Mouse (Mus musculus) hindbrain, embryonic 16.5 days (tissue): ENCODE measurements around the gene Prss57. TPM values are rescaled to one million over a fixed set of nuclear protein-coding genes. Genes with fewer than 3 reads are reported as not detected.

ENCODE experiments used
- polyA plus RNA-seq: library from polyadenylated mRNA; unstranded; fragments of >200 nt; fragmentation: Nextera tagmentation; extraction: Ambion mirVana; gene quantifications from 2 replicates; pipeline ENCODE4 v1.2.1, GENCODE M21; 2015

Gene Prss57
- polyA plus RNA-seq, 1 experiment from 2014 or later: not detected

Other genes with a start within 250 kb of the Prss57 start
- gene Mier2, start 235.8 kb downstream of the Prss57 start, polyA plus RNA-seq: 56.5 and 67.4 TPM in 2 replicates
- gene Theg, start 203.6 kb downstream of the Prss57 start, polyA plus RNA-seq: not detected in 2 replicates
- 0.62 and 0.70 TPM in 2 replicates for gene C2cd4c, start 176.9 kb downstream of the Prss57 start, polyA plus RNA-seq
- gene Shc2, start 153.0 kb downstream of the Prss57 start, polyA plus RNA-seq: 13.7 and 27.7 TPM in 2 replicates
- gene Odf3l2, start 145.2 kb downstream of the Prss57 start, polyA plus RNA-seq: 0.37 and 0.89 TPM in 2 replicates
- gene Madcam1, start 126.4 kb downstream of the Prss57 start, polyA plus RNA-seq: 0.99 and 1.5 TPM in 2 replicates
- 107 and 124 TPM in 2 replicates for gene Tpgs1, start 121.6 kb downstream of the Prss57 start, polyA plus RNA-seq
- gene Cdc34, start 108.8 kb downstream of the Prss57 start, polyA plus RNA-seq: 73.5 and 84.7 TPM in 2 replicates
- gene Gzmm, start 101.9 kb downstream of the Prss57 start, polyA plus RNA-seq: 1.7 TPM in 2 replicates
- 1,077 and 1,193 TPM in 2 replicates for gene Bsg, start 86.5 kb downstream of the Prss57 start, polyA plus RNA-seq
- 1.2 and 1.4 TPM in 2 replicates for gene Hcn2, start 74.3 kb downstream of the Prss57 start, polyA plus RNA-seq
- 37.1 and 50.6 TPM in 2 replicates for gene Polrmt, start 44.4 kb downstream of the Prss57 start, polyA plus RNA-seq
- gene Fgf22, start 35.9 kb downstream of the Prss57 start, polyA plus RNA-seq: 1.9 and 3.1 TPM in 2 replicates
- 74.2 and 101 TPM in 2 replicates for gene Rnf126, start 24.0 kb downstream of the Prss57 start, polyA plus RNA-seq
- gene Fstl3, start 13.7 kb downstream of the Prss57 start, polyA plus RNA-seq: 2.6 and 3.0 TPM in 2 replicates
- 297 and 309 TPM in 2 replicates for gene Palm, start 2.6 kb upstream of the Prss57 start, polyA plus RNA-seq
- 0.46 and 0.59 TPM in 2 replicates for gene Misp, start 30.0 kb upstream of the Prss57 start, polyA plus RNA-seq
- 61.2 and 79.2 TPM in 2 replicates for gene Ptbp1, start 63.5 kb upstream of the Prss57 start, polyA plus RNA-seq
- gene Prtn3, start 83.5 kb upstream of the Prss57 start, polyA plus RNA-seq: 10.4 and 11.2 TPM in 2 replicates
- gene Plppr3, start 83.7 kb upstream of the Prss57 start, polyA plus RNA-seq: 387 and 426 TPM in 2 replicates
- gene Elane, start 95.3 kb upstream of the Prss57 start, polyA plus RNA-seq: 0.26 and 0.32 TPM in 2 replicates
- not detected in 2 replicates for gene Cfd, start 99.9 kb upstream of the Prss57 start, polyA plus RNA-seq
- 48.2 and 53.8 TPM in 2 replicates for gene Med16, start 118.0 kb upstream of the Prss57 start, polyA plus RNA-seq
- gene Gm26602, start 119.9 kb upstream of the Prss57 start, polyA plus RNA-seq: 1.4 and 18.3 TPM in 2 replicates
- gene Kiss1r, start 126.0 kb upstream of the Prss57 start, polyA plus RNA-seq: 3.1 and 3.7 TPM in 2 replicates
- 293 and 300 TPM in 2 replicates for gene R3hdm4, start 130.2 kb upstream of the Prss57 start, polyA plus RNA-seq
- 1.6 and 1.7 TPM in 2 replicates for gene Arid3a, start 136.1 kb upstream of the Prss57 start, polyA plus RNA-seq
- 97.7 and 102 TPM in 2 replicates for gene Wdr18, start 169.2 kb upstream of the Prss57 start, polyA plus RNA-seq
- 0.45 and 0.46 TPM in 2 replicates for gene Grin3b, start 179.8 kb upstream of the Prss57 start, polyA plus RNA-seq
- gene Tmem259, start 193.4 kb upstream of the Prss57 start, polyA plus RNA-seq: 11.7 and 17.4 TPM in 2 replicates
- gene Cnn2, start 197.6 kb upstream of the Prss57 start, polyA plus RNA-seq: 30.5 and 38.9 TPM in 2 replicates
- gene Abca7, start 205.5 kb upstream of the Prss57 start, polyA plus RNA-seq: 4.2 and 5.1 TPM in 2 replicates
- 1.7 and 2.2 TPM in 2 replicates for gene Arhgap45, start 225.7 kb upstream of the Prss57 start, polyA plus RNA-seq
- 141 and 143 TPM in 2 replicates for gene Polr2e, start 248.8 kb upstream of the Prss57 start, polyA plus RNA-seq